Mouse (Mus musculus): ENCODE data around the gene Ate1.

- no peak for TF ChIP-seq SRF (IDR thresholded peaks at IDR 0.05; ENCODE audit: control insufficient read depth, insufficient read length, low read depth)
- no peak for TF ChIP-seq USF1 (IDR thresholded peaks at IDR 0.05; ENCODE audit: low read depth)
- TF ChIP-seq POLR2A (IDR thresholded peaks at IDR 0.05; ENCODE audit: insufficient read length, low read depth), result no peak
- TF ChIP-seq POLR2AphosphoS2 (IDR thresholded peaks at IDR 0.05; ENCODE audit: insufficient read length, low read depth), result no peak
Observed at GRCm38 (mm10) chr7:130378308-130378707, 141.9 kb downstream of the Ate1 start.
